Mouse (Mus musculus) heart, adult 2 months (tissue): Measurements from ENCODE around the gene Chml.

Experiments used
- CTCF ChIP-seq: fragments of 200-600 bp; IDR thresholded peaks from 2 replicates; pipeline ENCODE4 v1.8.1; 2022; ENCODE audit warnings: antibody characterized with exemption, mild to moderate bottlenecking, moderate library complexity
- POLR2A ChIP-seq: fragments of 200-500 bp; IDR thresholded peaks from 2 replicates; pipeline ENCODE4 v1.6.1; 2011; ENCODE audit warnings: mild to moderate bottlenecking, low read depth, low read length, control low read depth; ENCODE audit not compliant: insufficient read depth

DNA sequence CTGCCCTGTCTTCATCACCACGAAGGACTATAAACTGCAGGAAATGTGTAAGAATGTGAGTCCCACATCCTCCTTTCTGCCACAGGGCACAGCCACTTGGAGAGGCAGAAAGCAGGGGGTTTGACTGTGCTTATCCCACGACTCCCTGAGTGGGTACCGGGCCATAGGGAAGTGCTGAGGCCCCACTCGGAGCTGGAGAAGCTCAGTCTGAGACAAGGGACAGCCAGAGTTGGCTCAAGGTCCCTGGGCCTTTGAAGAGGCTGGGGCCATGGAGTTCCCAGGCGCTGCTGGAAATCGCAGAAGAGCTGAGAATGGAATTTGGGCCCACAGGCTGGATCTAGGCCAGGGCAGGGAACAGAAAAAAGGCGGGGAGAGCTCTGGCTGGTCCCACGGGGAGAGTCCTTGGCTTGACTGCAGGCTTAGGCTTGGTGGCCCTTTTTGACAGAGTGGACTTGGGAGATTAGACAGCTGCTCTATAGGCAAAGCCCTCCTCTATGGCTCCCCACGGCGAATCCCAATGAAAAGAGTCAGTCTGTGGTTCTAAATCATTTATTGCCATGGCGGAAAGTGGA lies 19.7 kb upstream of the Chml start:
- TF ChIP-seq POLR2A (no peak), CTCF (no peak)
